Mouse (Mus musculus) kidney, embryonic 15.5 days (tissue): ENCODE results near the gene Npm1. TPM values are rescaled to one million over a fixed set of nuclear protein-coding genes. Genes with fewer than 3 reads are reported as not detected.

Experiments used
- ATAC-seq: fragments of 200-750 bp; cut with Nextera tagmentation; replicated peaks from 2 replicates; pipeline ENCODE4 v1.8.0; 2017; ENCODE audit warnings: moderate TSS enrichment; ENCODE audit not compliant: low FRiP score
- H3K27ac ChIP-seq: fragments of 300-500 bp; sonication (generic); 2 replicates; pipeline ENCODE4 v1.5.1; 2015; ENCODE audit warnings: mild to moderate bottlenecking, inconsistent platforms
- H3K27me3 ChIP-seq: fragments of 300-500 bp; sonication (generic); 2 replicates; pipeline ENCODE4 v1.6.1; 2015; ENCODE audit warnings: inconsistent platforms
- H3K36me3 ChIP-seq: fragments of 300-500 bp; sonication (generic); 2 replicates; pipeline ENCODE4 v1.6.1; 2015; ENCODE audit warnings: inconsistent platforms
- H3K4me1 ChIP-seq: fragments of 300-500 bp; sonication (generic); 2 replicates; pipeline ENCODE4 v1.6.1; 2015; ENCODE audit warnings: inconsistent platforms
- H3K4me2 ChIP-seq: fragments of 300-500 bp; sonication (generic); 2 replicates; pipeline ENCODE4 v1.6.1; 2015; ENCODE audit warnings: moderate library complexity, mild to moderate bottlenecking, inconsistent platforms
- H3K4me3 ChIP-seq: fragments of 300-500 bp; sonication (generic); replicated peaks from 2 replicates; pipeline ENCODE4 v1.5.1; 2015; ENCODE audit warnings: mild to moderate bottlenecking, inconsistent platforms
- H3K9ac ChIP-seq: fragments of 300-500 bp; sonication (generic); 2 replicates; pipeline ENCODE4 v1.6.1; 2015; ENCODE audit warnings: mild to moderate bottlenecking, inconsistent platforms
- H3K9me3 ChIP-seq: fragments of 300-500 bp; sonication (generic); replicated peaks from 2 replicates; pipeline ENCODE4 v1.6.1; 2016; ENCODE audit warnings: inconsistent platforms
- WGBS: fragments of 180-500 bp; shearing (Covaris S2); methylation state at CpG from one replicate; pipeline ENCODE4 v1.1.7; 2015; ENCODE audit warnings: mixed read lengths; 5-methylcytosine and 5-hydroxymethylcytosine counted together
- polyA plus RNA-seq: library from polyadenylated mRNA; unstranded; fragments of >200 nt; fragmentation: Nextera tagmentation; extraction: Ambion mirVana; gene quantifications from 2 replicates; pipeline ENCODE4 v1.2.1, GENCODE M21; 2015

Gene Npm1
- polyA plus RNA-seq, 1 experiment from 2014 or later, result 1,128 TPM

DNA sequence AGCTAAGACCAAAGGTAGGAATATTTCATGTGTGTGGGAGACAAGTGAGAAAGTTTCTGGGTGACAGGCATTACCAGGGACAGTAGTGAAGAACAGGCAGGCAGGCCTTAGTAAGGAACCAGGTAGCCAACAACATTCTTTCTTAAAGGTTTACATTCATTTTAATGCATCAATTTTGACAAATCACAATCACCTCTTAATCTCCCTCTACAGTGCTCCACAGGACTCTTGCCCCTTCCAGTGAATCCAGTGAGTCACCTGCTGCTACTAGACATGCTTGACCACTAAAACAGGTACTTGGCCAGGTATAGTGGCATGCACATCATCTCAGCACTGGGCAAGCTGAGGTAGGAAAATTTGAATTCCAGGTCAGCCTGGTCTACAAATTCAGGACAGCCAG, 12.6 kb downstream of the Npm1 start:
- H3K36me3 ChIP-seq, result peaks cover 54% of the 10 kb centered on the region

DNA sequence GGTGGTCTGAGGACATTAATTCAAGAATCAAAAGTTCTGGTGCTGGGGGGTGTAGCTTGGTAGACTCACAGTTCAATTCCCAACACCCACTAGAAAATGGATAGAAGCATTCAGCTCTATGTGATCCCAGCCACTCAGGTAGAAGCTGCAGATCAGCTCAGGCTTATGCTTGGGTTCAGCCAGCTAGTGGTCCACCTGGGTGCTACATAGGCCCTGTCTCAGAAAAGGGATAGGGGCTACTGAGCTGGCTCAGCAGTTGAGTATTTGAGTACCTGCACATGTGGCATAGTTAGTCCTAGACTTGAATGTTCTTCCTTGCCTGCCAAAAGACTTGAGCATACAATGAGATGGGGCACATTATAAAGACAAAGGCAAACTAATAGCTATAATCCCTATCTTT, 13.6 kb downstream of the Npm1 start:
- H3K9me3 ChIP-seq, result no peaks in the 10 kb centered on the region
- no peak for ATAC-seq

More for the DNA sequence above, 12.6 kb downstream of the Npm1 start:
- Histone ChIP-seq H3K4me3 (no peak overlapping the region), H3K9me3 (no peaks in the 10 kb centered on the region), H3K27me3 (peaks cover 17% of the 10 kb centered on the region), H3K4me1 (peaks cover 33% of the 10 kb centered on the region), H3K9ac (no peak overlapping the region), H3K27ac (no peak overlapping the region), H3K4me2 (no peak overlapping the region)
- ATAC-seq, result no peak

DNA sequence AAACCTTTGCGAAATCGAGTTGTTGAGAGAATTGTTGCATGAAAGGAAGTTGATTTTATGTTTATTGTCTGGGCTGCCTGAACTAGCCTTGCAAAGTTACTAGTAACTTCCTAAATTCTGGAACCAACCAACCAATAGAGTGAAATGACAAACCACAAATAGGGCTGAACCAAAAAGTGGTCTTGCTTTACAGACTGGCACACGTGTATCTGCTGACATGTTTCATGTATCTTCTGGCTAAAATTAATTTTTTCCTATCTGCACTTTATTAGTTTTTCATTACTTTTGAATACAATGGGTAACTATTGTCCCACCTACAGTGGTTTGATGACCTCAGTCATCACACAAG, 13.9 kb downstream of the Npm1 start:
- Histone ChIP-seq H3K9me3 (no peaks in the 10 kb centered on the region), H3K4me3 (no peak overlapping the region), H3K9ac (no peak overlapping the region), H3K27ac (no peak overlapping the region), H3K4me2 (no peak overlapping the region), H3K36me3 (peaks cover 42% of the 10 kb centered on the region), H3K27me3 (peaks cover 30% of the 10 kb centered on the region), H3K4me1 (peaks cover 46% of the 10 kb centered on the region)
- WGBS, result 16% methylated on average over 3 of the region's 3 CpGs
- no peak for ATAC-seq

More for the DNA sequence above, 13.6 kb downstream of the Npm1 start:
- no peak overlapping the region for H3K27ac ChIP-seq
- H3K27me3 ChIP-seq, result peaks cover 26% of the 10 kb centered on the region
- H3K36me3 ChIP-seq, result peaks cover 46% of the 10 kb centered on the region
- no peak overlapping the region for H3K9ac ChIP-seq
- H3K4me2 ChIP-seq, result no peak overlapping the region
- H3K4me3 ChIP-seq, result no peak overlapping the region
- H3K4me1 ChIP-seq, result peaks cover 42% of the 10 kb centered on the region

DNA sequence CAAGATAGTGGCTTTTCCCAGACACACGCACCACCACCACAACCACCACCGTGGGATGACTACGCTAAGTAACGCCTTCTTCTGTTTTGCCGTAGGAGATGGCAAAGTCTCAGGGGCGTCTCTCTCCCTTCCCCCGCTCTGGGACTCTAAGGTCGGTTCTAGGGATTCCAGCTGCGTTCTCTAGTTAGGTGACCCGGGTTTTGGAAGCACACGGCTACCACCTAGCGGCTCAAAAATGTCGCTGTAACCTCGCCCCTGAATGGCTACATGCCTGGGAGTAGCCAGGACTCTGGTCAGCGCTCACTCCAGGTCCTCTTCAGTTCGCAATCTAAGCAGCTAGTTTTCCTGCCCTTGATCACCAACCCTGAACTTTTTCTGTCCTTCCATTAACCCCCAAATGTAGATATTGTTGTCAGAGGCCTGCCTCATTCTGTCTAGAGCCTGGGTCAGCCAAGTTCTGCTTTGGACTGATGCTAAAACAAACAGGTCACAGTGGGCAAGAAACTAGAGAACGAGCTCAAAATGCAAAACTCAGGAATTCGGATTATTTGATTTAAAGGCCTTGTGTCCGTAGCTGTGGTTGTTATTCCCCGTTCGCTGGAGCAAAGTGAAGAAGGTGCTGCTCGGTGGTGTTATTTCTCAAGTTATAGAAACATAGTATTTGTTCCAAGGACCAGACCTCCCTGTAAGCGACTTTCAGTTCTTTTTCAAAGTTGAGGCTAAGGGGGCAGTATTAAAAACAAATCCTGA, 14.5 kb downstream of the Npm1 start:
- no peak overlapping the region for H3K9ac ChIP-seq
- H3K27ac ChIP-seq, result peak overlapping the region; percentile 69
- 4% methylated on average over 23 of the region's 23 CpGs for WGBS

DNA sequence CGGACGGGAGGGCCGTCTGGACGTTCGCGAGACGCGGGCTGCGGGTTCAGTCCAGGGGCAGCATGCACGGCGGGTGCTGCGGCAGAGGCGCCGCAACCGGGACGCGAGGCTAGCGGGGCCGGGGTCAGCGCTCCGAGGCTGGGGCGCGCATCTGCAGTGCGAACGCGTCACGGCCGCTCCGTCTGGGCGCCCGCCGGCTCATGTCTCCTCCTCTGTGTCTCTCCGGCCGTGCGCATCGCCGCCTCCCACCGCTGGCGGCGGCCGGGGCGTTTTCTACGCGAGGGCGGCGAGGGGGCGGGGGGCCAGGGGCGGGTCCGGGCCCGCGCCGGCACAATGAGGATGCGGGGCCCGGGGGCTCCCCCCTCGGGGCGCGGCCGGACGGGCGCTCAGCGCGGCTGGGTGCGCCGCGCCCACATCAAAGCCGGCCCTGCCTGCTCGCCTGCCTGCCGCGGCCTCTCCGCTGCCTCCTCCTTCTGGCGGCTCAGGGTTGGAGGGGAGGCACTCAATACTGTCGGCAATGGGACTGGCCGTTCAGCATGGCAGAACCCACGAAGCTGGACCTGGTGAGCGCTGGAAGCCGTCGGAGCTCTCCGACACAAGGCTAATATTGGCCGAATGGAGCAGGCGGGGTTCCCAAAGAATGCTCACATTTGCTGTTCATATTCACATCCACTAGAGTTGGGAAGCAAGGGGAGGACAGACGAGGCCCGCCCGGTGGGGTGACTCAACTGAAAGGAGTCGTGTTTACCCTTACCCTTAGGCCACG, 15.3 kb downstream of the Npm1 start:
- H3K4me3 ChIP-seq, result peak overlapping the region; percentile 61
- H3K4me2 ChIP-seq, result peak overlapping the region; percentile 98
- H3K4me1 ChIP-seq, result peaks cover 54% of the 10 kb centered on the region
- H3K27me3 ChIP-seq, result peaks cover 38% of the 10 kb centered on the region
- ATAC-seq, result peak; percentile 72
- WGBS, result under 1% methylated on average over 77 of the region's 85 CpGs
- no peaks in the 10 kb centered on the region for H3K9me3 ChIP-seq
- H3K36me3 ChIP-seq, result peaks cover 29% of the 10 kb centered on the region
- H3K27ac ChIP-seq, result peak overlapping the region; percentile 69
- peak overlapping the region; percentile 41 for H3K9ac ChIP-seq

More for the DNA sequence above, 14.5 kb downstream of the Npm1 start:
- ATAC-seq, result peak; percentile 84
- Histone ChIP-seq H3K4me2 (peak overlapping the region; percentile 98), H3K36me3 (peaks cover 37% of the 10 kb centered on the region), H3K9me3 (no peaks in the 10 kb centered on the region), H3K4me1 (peaks cover 51% of the 10 kb centered on the region), H3K27me3 (peaks cover 35% of the 10 kb centered on the region), H3K4me3 (peak overlapping the region; percentile 61)

DNA sequence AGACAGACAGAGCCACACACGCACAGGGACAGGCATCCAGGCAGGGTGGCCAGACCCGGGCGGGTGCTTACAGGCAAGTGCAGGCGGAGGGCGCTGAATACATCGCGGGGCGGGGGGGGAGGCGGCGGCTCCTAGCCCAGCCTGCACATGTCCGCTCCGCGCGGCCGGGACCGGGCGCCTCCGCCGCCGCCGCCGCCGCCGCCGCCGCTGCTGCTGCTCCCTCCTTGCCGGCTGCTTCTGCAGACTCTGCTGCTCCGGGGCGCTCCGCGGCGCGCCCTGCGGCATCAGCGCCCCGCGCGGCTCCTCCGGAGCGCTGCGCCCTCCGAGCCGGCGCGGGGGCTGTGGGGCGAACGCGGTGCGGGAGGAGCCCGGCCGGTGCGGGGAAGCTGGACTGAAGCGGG, 15.8 kb downstream of the Npm1 start, which contains the start of gene Fgf18:
Gene Fgf18 (minus strand): TSS at position 230 of the 401 bp plus-strand sequence.
- Histone ChIP-seq H3K4me3 (peak within 1 kb of the TSS; percentile 61), H3K9ac (peak within 1 kb of the TSS; percentile 41), H3K4me1 (peaks cover 56% of the 10 kb centered on the region), H3K4me2 (peak within 1 kb of the TSS; percentile 98), H3K27ac (peak within 1 kb of the TSS; percentile 69), H3K9me3 (no peaks in the 10 kb centered on the region), H3K27me3 (peaks cover 38% of the 10 kb centered on the region), H3K36me3 (peaks cover 28% of the 10 kb centered on the region)
- ATAC-seq, result peak; percentile 24; the same call in 1 of the 2 replicates
- 0% methylated on average over 40 of the region's 53 CpGs for WGBS

DNA sequence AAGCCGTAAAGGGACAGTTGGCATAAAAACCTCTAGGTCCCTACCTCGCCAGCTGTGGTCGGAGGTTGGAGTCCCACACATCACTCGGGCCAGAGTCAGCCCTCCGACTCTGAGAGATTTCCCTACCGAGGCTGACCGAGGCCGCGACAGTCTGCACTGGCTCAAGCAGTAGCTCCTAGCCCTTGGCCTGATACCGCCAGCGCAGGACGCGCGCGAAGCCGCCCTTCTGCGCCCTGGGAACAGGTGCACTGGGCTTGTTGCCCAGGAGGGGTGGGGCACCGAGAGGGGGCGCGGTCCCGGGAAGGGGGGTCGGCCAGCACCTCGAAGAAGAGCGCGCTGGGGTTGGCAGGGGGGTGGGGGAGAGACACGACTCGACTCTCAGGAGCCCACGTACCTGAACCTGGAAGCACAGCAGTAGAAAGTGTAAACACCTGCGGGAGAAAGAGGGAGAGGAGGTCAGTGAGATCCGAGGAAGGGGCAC, 16.3 kb downstream of the Npm1 start:
- peaks cover 38% of the 10 kb centered on the region for H3K27me3 ChIP-seq
- H3K4me2 ChIP-seq, result peak overlapping the region; percentile 98
- H3K27ac ChIP-seq, result no peak overlapping the region
- peak overlapping the region; percentile 61 for H3K4me3 ChIP-seq
- no peak for ATAC-seq
- H3K9me3 ChIP-seq, result no peaks in the 10 kb centered on the region
- peaks cover 56% of the 10 kb centered on the region for H3K4me1 ChIP-seq
- under 1% methylated on average over 30 of the region's 30 CpGs for WGBS
- H3K9ac ChIP-seq, result peak overlapping the region; percentile 41
- peaks cover 23% of the 10 kb centered on the region for H3K36me3 ChIP-seq

DNA sequence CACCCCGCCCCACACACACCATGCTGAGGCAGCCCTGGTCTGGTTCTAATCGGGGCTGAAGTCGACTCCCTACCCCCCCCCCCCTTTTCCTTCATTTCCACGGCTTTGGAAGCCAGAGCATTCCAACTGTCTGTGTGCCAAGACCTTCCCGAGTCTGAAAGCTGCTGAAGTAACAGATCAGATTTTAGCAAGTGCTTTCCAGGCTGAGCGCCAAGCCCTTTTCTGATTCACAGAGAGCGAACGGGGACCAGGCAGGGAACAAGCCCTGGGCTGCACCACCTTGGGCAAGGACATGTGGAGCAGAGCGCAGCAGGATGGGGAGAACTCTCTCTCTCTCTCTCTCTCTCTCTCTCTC, 16.9 kb downstream of the Npm1 start:
- peak overlapping the region; percentile 98 for H3K4me2 ChIP-seq
- H3K36me3 ChIP-seq, result peaks cover 18% of the 10 kb centered on the region
- no peaks in the 10 kb centered on the region for H3K9me3 ChIP-seq
- H3K27me3 ChIP-seq, result peaks cover 38% of the 10 kb centered on the region
- H3K4me3 ChIP-seq, result no peak overlapping the region; the same call in 1 of the 2 replicates
- no peak for ATAC-seq
- H3K27ac ChIP-seq, result no peak overlapping the region
- peaks cover 56% of the 10 kb centered on the region for H3K4me1 ChIP-seq
- no peak overlapping the region for H3K9ac ChIP-seq
- WGBS, result 3% methylated on average over 9 of the region's 9 CpGs

DNA sequence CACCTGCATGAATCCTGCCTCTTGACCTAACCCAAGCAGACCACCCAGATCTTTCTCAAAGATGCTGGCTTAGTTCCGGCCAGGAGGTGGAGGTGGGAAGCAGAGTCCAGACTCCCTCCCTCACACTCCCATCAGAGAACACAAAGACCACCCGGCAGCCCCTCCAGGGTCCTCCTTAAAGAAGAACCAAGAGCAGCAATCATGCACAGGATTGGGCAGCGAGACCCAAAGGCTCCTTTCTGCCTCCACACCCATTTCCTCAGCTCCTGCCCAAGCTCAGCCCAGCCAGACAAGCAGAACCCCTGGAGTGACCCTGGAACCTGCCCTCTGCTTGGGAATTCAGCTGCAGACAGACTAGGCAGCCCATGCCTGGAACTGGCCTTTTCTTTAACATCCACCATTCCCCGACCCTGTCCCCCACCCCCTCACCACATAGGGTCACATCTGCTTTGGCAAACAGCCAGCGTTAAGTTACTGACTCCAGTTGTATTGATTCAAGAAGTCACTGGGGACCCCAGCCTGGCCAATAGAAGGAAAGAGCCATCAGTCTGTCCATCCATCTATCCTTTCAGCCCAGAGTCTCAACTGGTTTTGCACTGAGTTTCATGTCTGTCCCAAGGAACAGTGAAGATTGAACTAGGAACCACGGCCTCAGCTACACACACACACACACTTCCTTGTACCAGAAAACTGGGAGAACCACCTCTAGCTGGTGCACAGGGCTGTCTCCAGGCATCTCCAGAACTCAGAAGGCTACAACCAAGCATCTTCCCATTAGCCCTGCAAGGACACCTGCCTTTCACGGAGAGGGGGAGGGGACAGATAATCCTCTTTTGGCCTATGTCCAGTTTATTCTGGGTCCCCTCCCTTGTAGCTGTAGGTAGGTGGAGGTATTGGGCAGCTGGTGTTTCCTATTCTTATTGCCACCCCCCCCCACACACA, 17.5 kb downstream of the Npm1 start:
- Histone ChIP-seq H3K36me3 (peaks cover 11% of the 10 kb centered on the region), H3K27ac (no peak overlapping the region), H3K4me2 (peak overlapping the region; percentile 98), H3K27me3 (peaks cover 38% of the 10 kb centered on the region), H3K9ac (no peak overlapping the region), H3K4me1 (peaks cover 56% of the 10 kb centered on the region), H3K4me3 (no peak overlapping the region; the same call in 1 of the 2 replicates), H3K9me3 (no peaks in the 10 kb centered on the region)
- ATAC-seq, result no peak
- WGBS, result 25% methylated on average over 7 of the region's 7 CpGs

DNA sequence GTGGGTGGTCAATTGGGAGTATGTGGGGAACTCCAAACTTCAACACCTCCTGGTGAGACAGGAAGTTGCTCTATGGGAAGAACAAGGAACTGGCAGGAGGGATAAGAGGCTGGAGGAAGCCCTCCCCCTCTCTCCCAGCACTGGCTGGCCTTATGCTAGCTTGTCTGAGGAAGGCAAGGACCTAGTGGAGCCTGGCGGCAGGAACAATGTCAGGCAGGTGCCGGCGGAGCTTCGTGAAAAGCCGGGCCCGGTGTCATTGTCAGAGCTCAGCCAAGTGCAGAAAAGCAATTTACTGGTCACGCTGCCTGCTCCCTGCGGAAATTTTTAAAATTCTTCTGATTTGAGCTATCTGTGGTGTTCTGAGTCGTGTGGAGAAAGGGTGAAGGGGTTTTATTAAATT, 19.1 kb downstream of the Npm1 start:
- H3K9ac ChIP-seq, result no peak overlapping the region
- peaks cover 56% of the 10 kb centered on the region for H3K4me1 ChIP-seq
- H3K9me3 ChIP-seq, result no peaks in the 10 kb centered on the region
- no peak overlapping the region for H3K4me2 ChIP-seq
- ATAC-seq, result no peak
- peaks cover 38% of the 10 kb centered on the region for H3K27me3 ChIP-seq
- H3K4me3 ChIP-seq, result no peak overlapping the region
- H3K27ac ChIP-seq, result no peak overlapping the region
- H3K36me3 ChIP-seq, result no peaks in the 10 kb centered on the region
- WGBS, result 25% methylated on average over 9 of the region's 9 CpGs

DNA sequence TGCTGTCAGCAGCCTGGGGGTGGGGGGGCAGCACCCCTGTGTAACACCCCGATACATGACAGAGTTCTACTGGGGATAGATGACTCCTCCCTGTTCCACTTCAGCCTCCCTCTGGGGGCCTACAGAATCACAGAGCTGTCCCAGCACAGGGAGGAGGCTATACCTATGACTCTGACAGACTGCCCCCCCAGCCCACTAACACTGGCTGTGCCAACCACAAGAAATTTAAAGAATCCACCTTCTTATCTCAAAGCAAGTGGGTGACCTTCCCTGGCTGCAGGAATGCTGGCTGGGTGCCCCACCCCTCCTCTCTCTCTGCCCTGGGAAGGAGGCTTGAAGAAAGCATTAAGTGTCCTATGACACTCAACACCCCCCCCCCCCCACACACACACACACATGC, 20.2 kb downstream of the Npm1 start:
- H3K27me3 ChIP-seq, result peaks cover 38% of the 10 kb centered on the region
- peaks cover 47% of the 10 kb centered on the region for H3K4me1 ChIP-seq
- ATAC-seq, result no peak
- no peak overlapping the region for H3K27ac ChIP-seq
- 75% methylated on average over 1 of the region's 1 CpGs for WGBS
- no peaks in the 10 kb centered on the region for H3K9me3 ChIP-seq
- H3K9ac ChIP-seq, result no peak overlapping the region
- no peak overlapping the region for H3K4me3 ChIP-seq
- no peaks in the 10 kb centered on the region for H3K36me3 ChIP-seq
- H3K4me2 ChIP-seq, result no peak overlapping the region
